Mouse (Mus musculus) bone marrow macrophage, adult 2 months (primary cell): ENCODE results near the gene Pard3. TPM values are rescaled to one million over a fixed set of nuclear protein-coding genes. Genes with fewer than 3 reads are reported as not detected.

Source experiments
- H3K27ac ChIP-seq: 2 replicates; pipeline ENCODE4 v1.5.1; 2012; ENCODE audit warnings: low read depth, low read length; ENCODE audit not compliant: insufficient read depth
- H3K4me1 ChIP-seq: 2 replicates; pipeline ENCODE4 v1.6.1; 2012; ENCODE audit warnings: low read length; ENCODE audit not compliant: control insufficient read depth, insufficient read depth
- H3K4me3 ChIP-seq: 2 replicates; pipeline ENCODE4 v1.5.1; 2012; ENCODE audit warnings: mild to moderate bottlenecking, low read length, moderate library complexity; ENCODE audit not compliant: insufficient read depth
- CTCF ChIP-seq: IDR thresholded peaks from 2 replicates; pipeline ENCODE4 v1.5.1; 2012; ENCODE audit warnings: low read depth, mild to moderate bottlenecking, low read length, moderate library complexity
- POLR2A ChIP-seq: IDR thresholded peaks from 2 replicates; pipeline ENCODE4 v1.6.1; 2012; ENCODE audit warnings: mild to moderate bottlenecking, low read depth, low read length, borderline replicate concordance
- polyA plus RNA-seq: library from polyadenylated mRNA; stranded (reverse); fragments of >200 nt; gene quantifications from 2 replicates; pipeline ENCODE4 v1.2.4, GENCODE M21; 2012; ENCODE audit not compliant: missing spikeins, insufficient read depth, insufficient read length

Pard3 gene
- polyA plus RNA-seq, 1 experiment: 0.11 TPM

DNA sequence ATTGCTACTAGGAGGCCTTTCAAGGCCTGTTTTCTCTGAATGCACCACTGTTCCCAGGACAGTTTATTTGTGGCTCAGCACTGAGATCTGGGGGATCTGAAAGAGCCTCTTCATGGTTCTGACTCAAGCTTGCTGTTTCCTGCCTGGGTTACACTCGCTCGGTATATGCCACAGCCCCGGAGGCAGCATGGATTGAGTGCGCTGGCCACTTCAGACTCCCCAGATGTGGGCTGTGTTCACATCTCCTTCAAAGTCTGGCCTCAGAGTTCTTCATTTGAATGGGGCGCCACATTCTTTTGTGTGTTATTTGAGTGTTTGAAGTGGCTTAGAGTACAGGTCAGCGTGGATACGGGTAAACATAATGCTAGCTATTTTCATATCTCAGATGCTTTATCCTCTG is 190.9 kb downstream of the Pard3 start:
- H3K27ac ChIP-seq: no peak overlapping the region
- no peaks in the 10 kb centered on the region for H3K4me1 ChIP-seq
- H3K4me3 ChIP-seq: no peak overlapping the region
- TF ChIP-seq POLR2A (no peak), CTCF (no peak)

DNA sequence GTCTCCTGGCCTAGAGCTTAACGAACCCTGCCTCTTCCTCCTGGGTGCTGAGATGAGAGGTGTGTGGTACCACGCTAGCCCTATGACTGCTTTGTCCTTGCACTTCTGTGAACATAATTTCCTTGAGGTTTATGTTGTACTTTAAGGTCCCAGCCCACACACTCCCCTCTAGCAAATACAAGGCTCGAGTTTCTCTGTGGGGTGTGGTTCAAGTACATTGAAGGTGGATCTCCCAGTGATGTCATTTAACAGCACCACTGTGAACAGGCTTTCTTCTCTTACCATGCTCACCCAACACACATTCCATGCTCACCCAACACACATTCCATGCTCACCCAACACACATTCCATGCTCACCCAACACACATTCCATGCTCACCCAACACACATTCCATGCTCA is 193.4 kb downstream of the Pard3 start:
- TF ChIP-seq CTCF: no peak
- TF ChIP-seq POLR2A: no peak
- Histone ChIP-seq H3K27ac (no peak overlapping the region), H3K4me1 (no peaks in the 10 kb centered on the region), H3K4me3 (no peak overlapping the region)

DNA sequence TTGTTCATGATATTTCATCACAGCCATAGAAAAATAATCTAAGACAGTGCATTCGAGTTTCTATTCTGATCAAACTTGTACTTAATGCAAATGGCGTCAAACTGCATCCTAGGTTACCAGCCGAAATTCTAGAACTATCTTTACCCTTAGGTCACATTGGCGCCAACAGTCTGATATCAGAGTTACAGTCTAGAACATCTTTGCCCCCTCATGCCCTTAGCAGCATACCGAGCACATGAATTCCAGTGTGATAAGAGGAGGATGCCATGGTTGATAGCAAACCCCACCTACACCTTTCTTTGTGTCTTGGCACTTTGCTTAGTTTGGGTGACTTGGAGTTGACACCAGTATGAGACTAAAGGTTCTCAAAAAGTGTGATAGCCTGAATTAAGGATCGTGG is 197.4 kb downstream of the Pard3 start:
- TF ChIP-seq POLR2A: no peak
- TF ChIP-seq CTCF: no peak
- Histone ChIP-seq H3K27ac (no peak overlapping the region), H3K4me1 (no peaks in the 10 kb centered on the region), H3K4me3 (no peak overlapping the region)

DNA sequence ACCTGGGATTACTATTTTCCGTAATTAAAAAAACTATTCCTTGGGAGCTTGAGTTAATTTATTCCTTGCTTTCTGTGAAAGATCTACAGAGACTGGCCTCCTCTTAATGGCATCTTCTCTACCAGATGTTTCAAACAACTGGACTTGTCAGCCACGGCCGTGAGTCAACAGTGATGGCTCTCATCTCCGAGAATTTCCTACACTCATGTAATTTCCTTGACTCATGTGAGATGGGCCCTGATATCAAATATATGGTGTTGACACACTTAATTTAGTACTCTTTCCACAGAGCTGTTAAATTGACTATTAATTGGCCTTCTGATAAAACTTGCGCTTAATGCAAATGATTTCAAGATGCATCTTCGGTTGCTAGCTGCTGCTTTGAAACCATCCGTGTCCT is 198.3 kb downstream of the Pard3 start:
- H3K4me1 ChIP-seq: no peaks in the 10 kb centered on the region
- TF ChIP-seq POLR2A: no peak
- no peak for TF ChIP-seq CTCF
- H3K27ac ChIP-seq: no peak overlapping the region
- H3K4me3 ChIP-seq: no peak overlapping the region

DNA sequence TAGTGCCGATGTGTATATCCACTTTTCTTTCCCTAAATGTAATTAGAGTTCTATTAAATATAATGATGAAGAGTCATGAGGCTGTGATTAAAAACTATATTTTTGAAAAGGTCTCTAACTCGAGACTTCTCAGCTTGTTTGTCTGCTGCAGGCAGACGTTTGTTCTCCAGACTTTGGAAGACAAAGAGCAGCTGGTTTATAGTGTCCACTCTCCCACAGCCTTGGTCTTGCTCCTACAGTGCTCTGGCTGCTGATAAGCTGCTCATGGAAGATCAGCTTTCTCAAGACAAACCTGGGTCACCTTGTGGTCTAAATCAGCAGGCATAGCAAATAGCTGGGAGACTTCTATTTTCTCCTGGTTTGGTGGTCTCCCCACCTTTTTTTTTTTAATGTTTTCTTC is 198.7 kb downstream of the Pard3 start:
- TF ChIP-seq POLR2A: no peak
- no peak for TF ChIP-seq CTCF
- H3K27ac ChIP-seq: no peak overlapping the region
- no peak overlapping the region for H3K4me3 ChIP-seq
- H3K4me1 ChIP-seq: no peaks in the 10 kb centered on the region

DNA sequence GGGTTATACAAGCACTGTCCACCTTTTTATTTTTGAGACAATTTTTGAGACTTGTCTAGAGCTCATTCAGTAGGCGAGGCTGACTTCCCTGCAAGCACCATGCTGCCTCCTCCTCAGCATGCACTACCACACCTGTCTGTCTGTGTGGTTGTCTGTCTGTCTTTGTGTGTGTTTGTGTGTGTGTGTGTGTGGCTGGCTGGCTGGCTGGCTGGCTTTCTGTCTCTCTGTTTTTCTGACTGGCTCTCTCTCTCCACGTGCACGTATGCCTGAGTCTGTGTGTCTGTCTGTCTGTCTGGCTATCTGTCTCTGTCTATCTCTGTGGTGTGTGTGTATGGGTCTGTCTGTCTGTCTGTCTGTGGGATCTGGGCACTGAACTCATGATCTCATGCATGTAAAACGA is 199.2 kb downstream of the Pard3 start:
- no peak for TF ChIP-seq POLR2A
- no peak for TF ChIP-seq CTCF
- no peaks in the 10 kb centered on the region for H3K4me1 ChIP-seq
- H3K4me3 ChIP-seq: no peak overlapping the region
- no peak overlapping the region for H3K27ac ChIP-seq

DNA sequence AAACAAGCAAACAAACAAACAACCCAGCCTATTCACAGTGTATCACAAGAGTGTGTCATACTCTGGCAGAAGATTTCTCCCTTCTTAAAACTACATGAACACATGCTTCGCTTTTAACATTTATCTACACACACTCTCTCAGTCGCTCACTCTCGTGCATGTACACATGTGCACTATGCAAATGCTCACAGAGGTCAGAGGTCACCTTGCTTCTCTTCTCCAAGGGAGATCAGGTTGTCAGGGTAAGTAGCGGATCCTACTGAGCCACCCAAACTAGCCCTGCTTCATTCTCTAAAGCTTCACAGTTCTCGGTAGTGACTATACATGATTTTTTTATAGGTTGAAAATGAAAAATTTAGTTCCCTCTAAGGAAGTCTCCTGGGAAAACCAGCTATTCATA is 199.8 kb downstream of the Pard3 start:
- H3K27ac ChIP-seq: no peak overlapping the region
- no peaks in the 10 kb centered on the region for H3K4me1 ChIP-seq
- H3K4me3 ChIP-seq: no peak overlapping the region
- no peak for TF ChIP-seq CTCF
- TF ChIP-seq POLR2A: no peak

DNA sequence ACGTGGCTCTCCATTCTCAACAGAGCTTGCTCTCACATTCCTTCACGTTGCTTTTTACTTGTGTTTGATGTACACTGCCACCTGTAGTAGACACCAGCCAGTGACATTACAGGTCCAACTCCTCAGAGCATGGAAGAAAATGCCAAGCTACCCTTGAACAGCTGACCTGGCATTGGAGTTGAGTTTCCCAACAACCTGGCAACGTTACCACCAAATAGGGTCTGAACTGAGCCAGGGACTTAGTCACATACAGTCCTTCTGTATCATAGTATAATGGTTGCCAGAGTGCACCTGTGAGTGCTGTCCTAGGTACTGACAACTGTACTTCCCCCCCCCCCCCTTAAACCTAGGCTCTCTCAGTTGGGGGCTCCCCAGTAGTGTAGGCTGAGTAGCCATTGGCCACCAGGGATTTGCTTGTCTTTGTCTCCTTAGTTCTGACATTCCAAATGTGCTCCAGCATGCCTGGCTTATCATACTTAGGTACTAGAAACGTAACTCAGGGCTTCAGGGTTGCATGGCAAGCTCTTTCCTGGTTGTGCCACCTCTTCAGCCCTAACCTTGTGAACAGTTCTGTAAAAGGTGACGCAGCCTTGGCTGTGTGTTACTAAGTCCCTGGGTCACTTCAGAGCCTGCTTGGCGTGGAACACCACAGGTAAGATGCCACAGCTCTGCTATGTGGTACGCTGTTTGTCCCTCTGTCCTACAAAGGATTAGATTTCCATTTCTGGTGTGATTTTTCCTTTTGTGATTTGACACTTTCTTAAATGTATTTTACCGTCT is 201.2 kb downstream of the Pard3 start:
- Histone ChIP-seq H3K4me3 (no peak overlapping the region), H3K27ac (no peak overlapping the region), H3K4me1 (no peaks in the 10 kb centered on the region)
- TF ChIP-seq POLR2A (no peak), CTCF (no peak)

DNA sequence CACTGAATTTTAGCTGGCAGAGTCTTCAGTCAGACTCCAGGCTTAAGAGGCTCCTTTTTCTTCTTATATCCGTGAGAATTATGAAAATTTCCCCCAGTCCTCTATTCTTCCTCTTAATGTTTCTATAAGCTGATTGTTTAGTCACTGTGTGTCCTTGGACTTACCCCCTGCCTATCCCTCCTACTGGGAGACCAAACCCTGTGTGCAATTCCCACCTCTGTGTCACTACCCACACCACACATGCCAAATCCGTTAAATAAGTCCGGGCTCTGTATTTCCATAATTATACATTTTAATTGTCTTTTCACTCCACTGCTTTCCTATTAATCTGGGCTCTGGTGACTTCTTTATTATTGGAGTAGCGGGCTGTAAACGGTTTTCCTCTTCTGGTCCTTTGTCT is 203.1 kb downstream of the Pard3 start:
- TF ChIP-seq POLR2A (no peak), CTCF (no peak)
- Histone ChIP-seq H3K4me3 (no peak overlapping the region), H3K27ac (no peak overlapping the region), H3K4me1 (no peaks in the 10 kb centered on the region)

DNA sequence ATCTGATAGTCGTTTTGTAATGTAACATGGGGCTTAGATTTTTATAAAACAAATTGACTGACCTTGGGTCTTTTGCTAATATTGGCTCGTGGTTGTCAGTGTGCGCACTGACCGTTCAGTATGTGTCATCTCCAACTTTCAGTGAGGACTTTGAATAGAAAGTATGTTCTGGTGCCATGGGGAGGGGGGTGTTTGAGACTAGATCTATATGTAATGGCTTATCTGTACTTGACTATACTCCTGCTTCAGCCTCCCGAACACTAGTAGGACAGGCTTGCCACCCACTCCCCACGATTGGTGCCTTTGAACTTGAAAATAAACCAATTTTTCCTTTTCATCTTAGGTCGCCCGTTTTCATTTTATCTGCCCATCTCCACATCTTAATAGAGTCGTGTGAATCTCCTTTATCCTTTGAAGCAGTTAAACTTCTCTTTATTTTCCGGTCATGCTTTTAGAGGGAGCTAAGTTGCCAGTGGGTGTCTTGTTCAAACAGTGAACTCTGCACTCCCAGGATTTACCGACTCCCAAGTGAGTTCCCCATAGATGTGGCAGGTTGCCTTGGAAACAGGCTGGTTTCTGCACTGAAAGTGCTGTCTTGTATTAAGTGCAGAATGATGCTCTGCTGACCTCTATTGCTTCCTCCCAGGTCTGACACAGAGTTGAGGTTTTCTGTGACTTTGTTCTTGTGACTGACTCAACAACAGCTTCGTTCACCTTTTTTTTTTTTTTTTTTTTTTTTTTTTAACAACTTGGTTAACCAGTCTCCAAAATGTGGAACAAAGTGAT is 204.7 kb downstream of the Pard3 start:
- H3K27ac ChIP-seq: no peak overlapping the region
- no peak for TF ChIP-seq POLR2A
- no peak for TF ChIP-seq CTCF
- H3K4me1 ChIP-seq: no peaks in the 10 kb centered on the region
- no peak overlapping the region for H3K4me3 ChIP-seq

DNA sequence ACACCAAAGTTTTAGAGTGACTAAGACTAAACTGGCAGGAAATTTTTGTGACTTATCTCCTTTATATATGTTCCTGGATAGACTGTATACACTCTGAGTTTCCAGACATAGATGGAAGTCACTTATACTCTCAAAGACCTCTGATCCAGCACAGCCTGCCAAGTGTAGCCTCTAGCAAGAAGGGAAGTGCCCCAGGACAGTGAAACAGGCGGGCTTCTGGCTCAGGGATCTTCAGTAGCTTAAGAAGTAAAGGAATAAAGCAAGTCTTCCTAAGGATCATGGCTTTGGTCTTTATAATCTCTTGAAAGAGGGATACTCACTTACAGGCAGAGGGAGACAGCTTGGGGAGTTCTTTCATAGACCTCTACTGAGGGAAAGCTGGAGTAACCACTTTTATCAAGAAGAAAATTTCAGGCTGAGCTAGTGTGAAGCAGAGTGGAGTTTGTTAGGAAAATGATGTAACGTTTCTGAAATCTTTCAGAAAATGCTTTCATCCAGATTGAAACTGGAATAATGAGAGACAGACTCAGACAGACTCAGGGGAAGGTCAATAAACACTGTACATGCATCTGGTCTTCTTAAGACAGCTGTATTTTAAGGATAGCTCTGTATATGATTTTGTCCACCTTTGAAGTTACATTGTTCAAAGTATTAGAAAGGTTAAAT is 205.5 kb downstream of the Pard3 start:
- no peak for TF ChIP-seq CTCF
- no peak for TF ChIP-seq POLR2A
- no peaks in the 10 kb centered on the region for H3K4me1 ChIP-seq
- H3K27ac ChIP-seq: no peak overlapping the region
- no peak overlapping the region for H3K4me3 ChIP-seq
